Mouse (Mus musculus) gastrocnemius, postnatal 4 days (tissue): Measurements from ENCODE around the gene Asnsd1. TPM values are rescaled to one million over a fixed set of nuclear protein-coding genes. Genes with fewer than 3 reads are reported as not detected.
A peak's percentile ranks its signal among the peaks of the same experiment; 100 is the strongest.
"Not testable (repeated sequence)": the region's sequence is repeated elsewhere in the genome, so short reads cannot be mapped to it uniquely, and the experiment has no call there.

Source experiments
- DNase-seq, 2 experiments: peaks; one replicate each; pipeline ENCODE4 v3.0.0; 2021 to 2022; ENCODE audit warnings: low spot score in 2 of 2, mixed read lengths in 2 of 2
- long read RNA-seq, 2 experiments: library from polyadenylated mRNA; stranded (forward); transcript quantifications; one replicate each; pipeline ENCODE4 v2.0.0; 2021
- total RNA-seq, 2 experiments: library from RNA; stranded (reverse); gene quantifications; 2 replicates each; pipeline ENCODE4 v1.2.3; 2021

Gene Asnsd1
- total RNA-seq = 10 to 100 TPM; 52.2 to 54.7 TPM
- long read RNA-seq, experiment 1, transcript Asnsd1-202 (6 exons, 983 nt) = minor isoform, 6 of 77 reads
- long read RNA-seq, experiment 1, transcript Asnsd1-201 (6 exons, 2,442 nt) = major isoform, 65 of 77 reads
- long read RNA-seq, experiment 1, partial matches to known transcripts = 1 of 77 reads
- long read RNA-seq, experiment 1, other reads (novel, unspliced or antisense) = 5 of 77 reads
- long read RNA-seq, experiment 2, transcript Asnsd1-202 (6 exons, 983 nt) = minor isoform, 7 of 96 reads
- long read RNA-seq, experiment 2, transcript Asnsd1-201 (6 exons, 2,442 nt) = major isoform, 87 of 96 reads
- long read RNA-seq, experiment 2, partial matches to known transcripts = 1 of 96 reads
- long read RNA-seq, experiment 2, other reads (novel, unspliced or antisense) = 1 of 96 reads

- DNase-seq = peak; percentile 96
These were observed at the start of gene Asnsd1, which contains the start of the genes Asdurf and Gm28551 for GRCm38 (mm10) chr1:53352327-53353261. Gene Asnsd1 (minus strand): TSS chr1:53352752. Gene Asdurf (minus strand): TSS chr1:53352619. Gene Gm28551 (minus strand): TSS chr1:53352667.

GRCm38 (mm10) chr1:53393936-53394760 is 41.6 kb upstream of the Asnsd1 start:
- DNase-seq = peak in 1 of 2 experiments; percentile 15

- DNase-seq = no peak
These were observed 36.2 kb upstream of the Asnsd1 start for GRCm38 (mm10) chr1:53388762-53389161.

GRCm38 (mm10) chr1:53384085-53384688 is 31.6 kb upstream of the Asnsd1 start:
- DNase-seq = no peak

GRCm38 (mm10) chr1:53377731-53378130 is 25.2 kb upstream of the Asnsd1 start:
- no peak for DNase-seq

GRCm38 (mm10) chr1:53375965-53376364 is 23.4 kb upstream of the Asnsd1 start:
- DNase-seq = not testable (repeated sequence)

- no peak for DNase-seq
These were observed 6.4 kb upstream of the Asnsd1 start for GRCm38 (mm10) chr1:53358988-53359387.

- DNase-seq = no peak
These were observed 11.5 kb downstream of the Asnsd1 start for GRCm38 (mm10) chr1:53341071-53341470.

GRCm38 (mm10) chr1:53337403-53337802 is 15.1 kb downstream of the Asnsd1 start:
- not testable (repeated sequence) for DNase-seq

- no peak for DNase-seq
These were observed 17.1 kb downstream of the Asnsd1 start for GRCm38 (mm10) chr1:53335465-53335864.

GRCm38 (mm10) chr1:53333527-53333926 is 19.0 kb downstream of the Asnsd1 start:
- not testable (repeated sequence) for DNase-seq

GRCm38 (mm10) chr1:53324827-53325494 is 27.6 kb downstream of the Asnsd1 start:
- DNase-seq = no peak

GRCm38 (mm10) chr1:53324277-53324676 is 28.3 kb downstream of the Asnsd1 start:
- no peak for DNase-seq

GRCm38 (mm10) chr1:53323254-53323653 is 29.3 kb downstream of the Asnsd1 start:
- no peak for DNase-seq

GRCm38 (mm10) chr1:53321662-53322344 is 30.7 kb downstream of the Asnsd1 start:
- DNase-seq = no peak

- peak; percentile 68 to 87 for DNase-seq
These were observed 39.3 kb downstream of the Asnsd1 start, which contains the start of gene Osgepl1 for GRCm38 (mm10) chr1:53312989-53313967. Gene Osgepl1 (plus strand): TSS chr1:53313624.

GRCm38 (mm10) chr1:53300506-53300905 is 52.0 kb downstream of the Asnsd1 start:
- DNase-seq = no peak
